Mouse (Mus musculus): ENCODE results near the gene Prl2c5. TPM values are rescaled to one million over a fixed set of nuclear protein-coding genes. Genes with fewer than 3 reads are reported as not detected.

Gene Prl2c5
- total RNA-seq (2023): not detected

GRCm38 (mm10) chr13:13182415-13182814, at the start of gene Prl2c5:
Gene Prl2c5, plus strand, starts transcription at chr13:13182715.

Other genes starting within 250 kb of the Prl2c5 start
- gene Prl2c2, start 177.3 kb upstream of the Prl2c5 start, total RNA-seq (2023): not detected
- gene Gpr137b, start 211.3 kb downstream of the Prl2c5 start, total RNA-seq (2023): 9.0 TPM

Measured in CD4-positive naive resting alpha-beta T cell, adult 76 days (primary cell).